Mouse (Mus musculus): ENCODE data around the gene Ctnna3. TPM values are rescaled to one million over a fixed set of nuclear protein-coding genes. Genes with fewer than 3 reads are reported as not detected.
"Not testable (repeated sequence)": the region's sequence is repeated elsewhere in the genome, so short reads cannot be mapped to it uniquely, and the experiment has no call there.

Ctnna3 gene
- polyA plus RNA-seq, 1 experiment from 2014 or later, result 0.90 TPM

DNA sequence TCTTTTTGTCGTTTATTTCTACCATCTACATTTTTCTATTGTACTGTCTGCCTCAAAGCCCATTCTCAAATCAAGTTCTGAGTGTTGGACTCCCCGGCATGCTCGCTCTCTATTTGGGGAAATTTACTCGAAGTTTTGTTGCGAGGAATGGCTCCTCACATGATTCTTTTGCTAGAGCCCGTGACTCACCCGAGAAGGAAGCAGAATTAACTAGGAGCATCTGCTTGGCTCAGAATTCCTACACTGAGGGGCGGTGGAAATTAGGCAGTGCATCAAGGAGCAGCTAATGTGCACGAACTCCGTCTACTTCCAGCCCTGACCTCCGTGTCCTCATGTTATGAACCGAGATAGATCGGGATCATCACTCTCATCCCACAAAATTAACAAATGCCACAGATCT lies 751.8 kb downstream of the Ctnna3 start:
- Histone ChIP-seq H3K4me1 (no peaks in the 10 kb centered on the region), H3K4me3 (no peak overlapping the region), H3K9ac (no peak overlapping the region), H3K36me3 (no peaks in the 10 kb centered on the region), H3K27me3 (no peaks in the 10 kb centered on the region), H3K9me3 (no peaks in the 10 kb centered on the region), H3K27ac (no peak overlapping the region), H3K4me2 (no peak overlapping the region)
- WGBS, result 72% methylated on average over 13 of the region's 13 CpGs
- ATAC-seq (ENCODE audit: insufficient number of reproducible peaks, insufficient read depth, low FRiP score, low TSS enrichment, low read depth), result no peak

DNA sequence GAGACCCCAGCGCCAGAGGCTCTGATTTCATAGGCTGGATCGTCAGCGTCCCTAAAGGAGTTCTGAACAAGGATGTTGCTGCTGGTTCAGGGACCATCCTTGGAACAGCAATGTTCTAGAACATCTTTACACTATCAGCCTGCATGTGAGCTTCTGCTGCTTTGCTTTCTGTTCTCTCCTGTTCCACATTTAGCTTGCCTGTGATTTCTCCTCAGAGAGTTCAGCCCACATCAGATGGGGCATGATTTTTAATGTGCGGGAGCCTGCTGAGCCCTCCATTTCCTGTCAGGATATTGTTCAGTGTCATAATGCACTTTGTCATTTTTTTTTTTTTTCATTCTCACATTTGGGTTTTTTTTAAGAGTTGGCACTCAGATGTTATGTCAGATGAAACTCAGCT lies 752.8 kb downstream of the Ctnna3 start:
- Histone ChIP-seq H3K27ac (no peak overlapping the region), H3K4me3 (no peak overlapping the region), H3K36me3 (no peaks in the 10 kb centered on the region), H3K4me2 (no peak overlapping the region), H3K9ac (no peak overlapping the region), H3K9me3 (no peaks in the 10 kb centered on the region), H3K4me1 (no peaks in the 10 kb centered on the region), H3K27me3 (no peaks in the 10 kb centered on the region)
- WGBS, result 77% methylated on average over 4 of the region's 4 CpGs
- ATAC-seq (ENCODE audit: insufficient number of reproducible peaks, insufficient read depth, low FRiP score, low TSS enrichment, low read depth), result no peak

DNA sequence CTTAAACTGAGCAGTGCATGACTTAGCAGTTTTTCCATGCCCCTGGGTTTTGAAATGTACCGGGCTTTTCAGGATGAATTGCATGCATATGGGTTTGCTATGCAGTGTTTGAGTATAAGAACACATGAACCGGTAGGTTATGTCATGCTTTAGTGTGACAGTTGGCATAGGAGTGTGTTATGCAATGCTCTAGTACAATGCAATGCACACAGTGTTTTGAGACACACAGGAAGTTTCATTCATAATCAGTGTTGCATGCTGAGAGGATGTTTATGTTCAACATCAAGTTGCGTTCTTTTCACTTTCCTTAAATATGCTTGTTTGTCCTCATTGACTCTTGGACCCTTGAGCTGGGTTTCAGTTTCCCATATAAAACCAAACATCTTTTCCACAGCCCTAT lies 758.1 kb downstream of the Ctnna3 start:
- Histone ChIP-seq H3K27me3 (no peaks in the 10 kb centered on the region), H3K4me1 (no peaks in the 10 kb centered on the region), H3K9ac (no peak overlapping the region), H3K4me3 (no peak overlapping the region), H3K36me3 (no peaks in the 10 kb centered on the region), H3K4me2 (no peak overlapping the region), H3K9me3 (no peaks in the 10 kb centered on the region), H3K27ac (no peak overlapping the region)
- ATAC-seq (ENCODE audit: insufficient number of reproducible peaks, insufficient read depth, low FRiP score, low TSS enrichment, low read depth), result no peak
- WGBS, result 63% methylated on average over 3 of the region's 3 CpGs

DNA sequence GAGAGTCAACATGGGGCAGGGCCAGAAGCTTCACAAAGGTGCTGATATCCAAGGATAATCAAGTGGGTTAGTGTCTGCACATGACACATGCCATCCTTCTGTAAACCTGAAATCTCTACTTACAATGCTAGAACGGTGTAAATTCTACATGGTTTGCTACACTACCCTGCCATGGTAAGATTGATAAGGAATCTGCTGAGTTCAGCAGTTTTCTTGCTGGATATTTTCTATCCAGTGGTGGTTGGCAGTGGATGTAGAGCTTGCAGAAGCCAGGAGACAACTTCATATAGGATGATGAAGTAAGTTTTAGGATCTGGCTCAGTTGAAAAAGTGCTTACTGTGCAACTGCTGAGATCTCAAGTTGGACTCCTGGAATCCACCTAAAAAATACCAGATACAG lies 767.7 kb downstream of the Ctnna3 start:
- Histone ChIP-seq H3K27me3 (no peaks in the 10 kb centered on the region), H3K4me1 (no peaks in the 10 kb centered on the region), H3K36me3 (no peaks in the 10 kb centered on the region), H3K27ac (no peak overlapping the region), H3K4me3 (no peak overlapping the region), H3K9me3 (no peaks in the 10 kb centered on the region), H3K4me2 (no peak overlapping the region), H3K9ac (no peak overlapping the region)
- 79% methylated on average over 1 of the region's 1 CpGs for WGBS
- ATAC-seq (ENCODE audit: insufficient number of reproducible peaks, insufficient read depth, low FRiP score, low TSS enrichment, low read depth), result no peak

DNA sequence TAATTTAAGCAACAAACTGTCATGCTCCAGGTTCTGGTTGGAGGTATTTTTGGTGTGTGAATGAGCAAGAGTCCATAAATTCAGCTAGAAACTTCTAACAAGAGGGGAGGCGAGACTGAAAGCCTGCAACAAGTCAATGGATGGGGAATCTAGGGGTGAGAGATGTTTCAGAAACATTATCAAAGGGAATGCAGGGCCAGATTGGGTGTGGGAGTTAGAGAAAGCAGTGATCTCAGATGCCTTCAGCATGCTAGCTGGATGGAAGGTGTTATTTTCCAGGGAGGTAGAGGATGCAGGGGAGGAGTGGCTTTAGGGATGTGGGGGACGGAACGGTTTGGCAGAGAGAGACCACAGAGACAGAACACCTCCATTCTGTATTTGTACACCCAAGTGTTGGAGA lies 785.7 kb downstream of the Ctnna3 start:
- ATAC-seq (ENCODE audit: insufficient number of reproducible peaks, insufficient read depth, low FRiP score, low TSS enrichment, low read depth), result no peak
- Histone ChIP-seq H3K27ac (no peak overlapping the region), H3K27me3 (no peaks in the 10 kb centered on the region), H3K4me2 (no peak overlapping the region), H3K36me3 (no peaks in the 10 kb centered on the region), H3K4me3 (no peak overlapping the region), H3K9me3 (peaks cover 3% of the 10 kb centered on the region; the same call in 1 of the 2 replicates), H3K9ac (no peak overlapping the region), H3K4me1 (no peaks in the 10 kb centered on the region)
- 76% methylated on average over 3 of the region's 3 CpGs for WGBS

DNA sequence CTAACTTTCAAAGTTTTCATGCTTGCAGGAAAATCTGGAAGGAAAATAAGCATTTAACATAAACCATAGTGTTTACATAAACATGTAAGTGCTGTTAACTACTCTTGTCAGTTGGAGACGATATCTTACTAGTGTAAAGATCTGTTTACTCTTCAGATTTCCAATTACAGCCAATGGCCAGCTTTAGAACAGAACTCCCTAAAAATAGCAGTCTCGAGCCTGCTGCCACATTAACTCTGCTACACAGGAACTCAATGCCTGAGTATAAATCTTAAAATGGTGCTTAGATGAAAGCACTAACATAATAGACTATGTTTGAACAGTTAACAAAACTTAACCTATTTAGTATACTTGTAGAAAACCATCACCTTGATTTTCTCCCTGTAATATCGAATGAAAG lies 793.1 kb downstream of the Ctnna3 start:
- 59% methylated on average over 3 of the region's 3 CpGs for whole genome bisulfite sequencing
- no peaks in the 10 kb centered on the region for H3K4me1 ChIP-seq
- H3K4me3 ChIP-seq, result no peak overlapping the region
- no peaks in the 10 kb centered on the region for H3K9me3 ChIP-seq
- H3K27ac ChIP-seq, result no peak overlapping the region
- H3K9ac ChIP-seq, result no peak overlapping the region
- no peak overlapping the region for H3K4me2 ChIP-seq
- ATAC-seq (ENCODE audit: insufficient number of reproducible peaks, insufficient read depth, low FRiP score, low TSS enrichment, low read depth), result no peak
- H3K36me3 ChIP-seq, result no peaks in the 10 kb centered on the region
- no peaks in the 10 kb centered on the region for H3K27me3 ChIP-seq

DNA sequence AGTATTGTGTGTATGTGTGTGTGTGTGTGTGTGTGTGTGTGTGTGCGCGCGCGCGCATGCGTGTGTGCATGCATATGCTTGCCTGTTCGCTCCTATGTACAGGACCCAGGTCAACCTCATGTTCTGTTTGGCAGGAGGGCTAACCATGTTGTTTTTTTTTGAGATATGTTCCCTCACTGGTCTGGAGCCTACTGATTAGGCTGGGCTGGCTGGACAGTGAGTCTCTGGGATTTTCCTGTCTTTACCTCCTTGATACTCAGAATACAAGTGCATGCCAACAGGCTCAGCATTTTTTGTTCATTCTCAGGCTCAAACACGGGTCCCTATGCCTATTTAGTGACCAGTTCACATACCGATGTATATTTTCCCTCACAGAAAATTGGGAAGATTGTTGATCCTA lies 794.1 kb downstream of the Ctnna3 start:
- Histone ChIP-seq H3K27me3 (no peaks in the 10 kb centered on the region), H3K4me3 (no peak overlapping the region), H3K9ac (no peak overlapping the region), H3K36me3 (no peaks in the 10 kb centered on the region), H3K4me1 (no peaks in the 10 kb centered on the region), H3K4me2 (no peak overlapping the region), H3K27ac (no peak overlapping the region), H3K9me3 (no peaks in the 10 kb centered on the region)
- ATAC-seq (ENCODE audit: insufficient number of reproducible peaks, insufficient read depth, low FRiP score, low TSS enrichment, low read depth), result no peak
- 95% methylated on average over 9 of the region's 9 CpGs for WGBS

DNA sequence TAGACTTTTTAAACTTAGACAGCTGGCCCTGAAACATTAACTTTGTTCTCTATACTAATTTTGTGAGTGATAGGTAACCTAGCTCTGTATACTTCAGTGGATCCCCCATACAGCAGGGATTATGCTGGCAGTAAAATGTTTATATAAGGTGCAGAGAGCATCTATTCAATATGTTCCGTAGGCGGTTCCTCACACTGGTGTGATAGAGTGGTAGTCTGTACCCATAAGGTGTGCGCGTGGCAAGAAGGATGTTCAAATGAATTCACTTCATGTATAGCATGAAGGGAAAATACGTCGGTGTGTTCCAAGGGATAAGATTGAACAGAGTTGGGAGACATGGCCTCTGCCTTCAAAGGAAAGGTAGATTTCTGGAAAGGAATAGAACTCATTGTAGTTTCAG lies 794.5 kb downstream of the Ctnna3 start:
- WGBS, result 92% methylated on average over 6 of the region's 6 CpGs
- Histone ChIP-seq H3K4me1 (no peaks in the 10 kb centered on the region), H3K36me3 (no peaks in the 10 kb centered on the region), H3K4me3 (no peak overlapping the region), H3K27me3 (no peaks in the 10 kb centered on the region), H3K4me2 (no peak overlapping the region), H3K27ac (no peak overlapping the region), H3K9me3 (no peaks in the 10 kb centered on the region), H3K9ac (no peak overlapping the region)
- ATAC-seq (ENCODE audit: insufficient number of reproducible peaks, insufficient read depth, low FRiP score, low TSS enrichment, low read depth), result no peak

DNA sequence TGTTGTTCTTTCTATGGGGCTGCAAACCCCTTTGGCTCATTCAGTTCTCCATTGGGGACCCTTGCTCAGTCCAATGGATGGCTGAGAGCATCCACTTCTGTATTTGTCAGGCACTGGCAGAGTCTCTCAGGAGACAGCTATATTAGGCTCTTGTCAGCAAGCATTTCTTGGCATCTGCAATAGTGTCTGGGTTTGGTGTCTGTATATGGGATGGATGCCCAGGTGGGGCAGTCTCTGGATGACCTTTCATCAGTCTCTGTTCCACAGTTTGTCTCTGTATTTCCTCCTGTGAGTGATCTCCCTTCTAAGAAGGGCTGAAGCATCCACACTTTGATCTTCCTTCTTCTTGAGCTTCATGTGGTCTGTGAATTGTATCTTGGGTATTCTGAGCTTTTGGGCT lies 795.9 kb downstream of the Ctnna3 start:
- not testable (repeated sequence) for H3K4me1 ChIP-seq; H3K36me3 ChIP-seq; H3K27ac ChIP-seq; ATAC-seq (ENCODE audit: insufficient number of reproducible peaks, insufficient read depth, low FRiP score, low TSS enrichment, low read depth); H3K27me3 ChIP-seq; H3K9ac ChIP-seq; H3K9me3 ChIP-seq; H3K4me3 ChIP-seq; H3K4me2 ChIP-seq

DNA sequence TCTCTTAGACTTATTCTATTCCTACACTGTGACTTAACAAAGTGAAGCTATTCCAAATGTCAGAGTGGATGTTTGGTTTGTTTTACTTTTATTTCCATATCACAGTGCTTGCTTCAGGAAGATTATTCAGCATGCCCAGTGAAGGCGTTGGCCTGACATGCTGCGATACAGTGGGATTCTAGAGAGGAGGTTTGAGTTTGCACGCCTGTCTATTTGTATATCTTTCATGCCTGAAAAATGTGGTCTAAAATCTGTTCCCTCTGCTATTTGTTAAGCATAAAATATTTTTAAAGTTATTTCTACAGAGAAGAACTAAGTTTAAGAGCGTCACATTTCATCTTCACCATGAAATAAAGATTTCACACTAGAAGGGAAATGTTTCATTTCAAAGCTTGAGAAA lies 813.5 kb downstream of the Ctnna3 start:
- no peak overlapping the region for H3K9ac ChIP-seq
- H3K4me3 ChIP-seq, result no peak overlapping the region
- H3K4me1 ChIP-seq, result no peaks in the 10 kb centered on the region
- H3K27me3 ChIP-seq, result no peaks in the 10 kb centered on the region
- no peaks in the 10 kb centered on the region for H3K36me3 ChIP-seq
- no peak overlapping the region for H3K4me2 ChIP-seq
- no peak overlapping the region for H3K27ac ChIP-seq
- ATAC-seq (ENCODE audit: insufficient number of reproducible peaks, insufficient read depth, low FRiP score, low TSS enrichment, low read depth), result no peak
- H3K9me3 ChIP-seq, result no peaks in the 10 kb centered on the region
- WGBS, result 49% methylated on average over 4 of the region's 4 CpGs

DNA sequence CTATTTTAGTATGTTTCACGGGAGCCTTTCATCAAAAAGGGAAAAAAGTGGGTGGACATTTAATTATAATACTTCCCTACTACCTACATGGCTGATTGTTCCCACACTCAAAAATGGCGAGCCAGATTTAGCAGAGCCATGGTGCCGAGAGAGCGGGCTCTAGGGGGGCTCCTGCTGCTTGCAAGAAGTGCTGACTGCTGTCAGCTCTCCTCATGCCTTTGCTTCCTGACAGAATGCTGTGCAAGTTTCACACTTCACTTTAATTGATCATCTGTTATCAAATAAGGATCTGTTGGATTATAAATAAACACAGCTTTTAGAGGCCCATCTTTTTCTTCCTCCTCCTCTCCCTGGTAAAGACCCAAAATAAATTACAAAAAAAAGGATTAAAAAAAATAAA lies 838.3 kb downstream of the Ctnna3 start:
- H3K27me3 ChIP-seq, result no peaks in the 10 kb centered on the region

DNA sequence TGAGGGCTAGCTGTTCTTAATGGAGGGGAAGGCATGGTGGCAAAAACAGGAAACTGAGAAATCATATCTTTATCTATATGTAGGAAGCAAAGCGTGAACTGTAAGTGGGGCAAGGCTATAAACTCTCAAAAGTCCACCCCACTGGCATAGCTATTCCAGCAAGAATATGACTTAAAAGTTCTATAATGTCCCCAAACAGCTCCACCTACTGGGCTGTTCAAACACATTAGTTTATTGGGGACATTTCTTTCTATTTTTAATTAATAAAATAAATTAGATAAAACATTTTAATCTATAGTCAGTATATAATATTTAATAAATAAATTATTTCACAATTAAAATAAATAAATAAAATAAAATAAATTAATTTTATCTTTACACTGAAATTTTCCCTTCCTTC lies 845.2 kb downstream of the Ctnna3 start:
- Histone ChIP-seq H3K36me3 (no peaks in the 10 kb centered on the region), H3K4me3 (no peak overlapping the region), H3K4me2 (no peak overlapping the region), H3K27ac (no peak overlapping the region), H3K4me1 (no peaks in the 10 kb centered on the region), H3K9me3 (no peaks in the 10 kb centered on the region), H3K27me3 (no peaks in the 10 kb centered on the region), H3K9ac (no peak overlapping the region)
- 78% methylated on average over 1 of the region's 1 CpGs for WGBS
- no peak for ATAC-seq (ENCODE audit: insufficient number of reproducible peaks, insufficient read depth, low FRiP score, low TSS enrichment, low read depth)

More for the DNA sequence above, 838.3 kb downstream of the Ctnna3 start:
- Histone ChIP-seq H3K36me3 (no peaks in the 10 kb centered on the region), H3K9me3 (no peaks in the 10 kb centered on the region), H3K4me1 (no peaks in the 10 kb centered on the region), H3K9ac (no peak overlapping the region), H3K4me2 (no peak overlapping the region), H3K27ac (no peak overlapping the region), H3K4me3 (no peak overlapping the region)
- 80% methylated on average over 4 of the region's 4 CpGs for WGBS
- ATAC-seq (ENCODE audit: insufficient number of reproducible peaks, insufficient read depth, low FRiP score, low TSS enrichment, low read depth), result no peak

DNA sequence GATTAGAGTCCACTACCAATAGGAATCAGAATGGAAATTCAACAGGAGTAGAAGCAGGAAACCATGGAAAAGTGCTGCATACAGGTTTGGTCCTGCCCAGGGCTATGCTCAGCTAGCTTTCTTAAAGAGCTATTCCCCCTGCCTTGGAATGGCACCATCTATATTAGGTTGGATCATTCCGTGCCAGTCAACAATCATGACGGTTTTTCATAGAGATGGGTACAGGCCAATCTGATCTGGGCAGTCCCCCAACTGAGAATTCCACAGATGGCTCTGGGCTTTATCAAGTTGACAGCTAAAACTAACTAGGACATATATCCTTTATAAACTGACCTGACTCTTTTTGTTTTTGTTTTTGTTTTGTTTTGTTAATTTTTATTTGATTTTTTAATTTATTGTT lies 848.9 kb downstream of the Ctnna3 start:
- Histone ChIP-seq H3K4me2 (no peak overlapping the region), H3K36me3 (no peaks in the 10 kb centered on the region), H3K27me3 (no peaks in the 10 kb centered on the region), H3K4me3 (no peak overlapping the region), H3K9ac (no peak overlapping the region), H3K9me3 (no peaks in the 10 kb centered on the region), H3K4me1 (no peaks in the 10 kb centered on the region), H3K27ac (no peak overlapping the region)
- no peak for ATAC-seq (ENCODE audit: insufficient number of reproducible peaks, insufficient read depth, low FRiP score, low TSS enrichment, low read depth)
- WGBS, result 94% methylated on average over 2 of the region's 2 CpGs
